Mouse (Mus musculus) E14TG2a.4 (cell line): ENCODE data around the gene Lce1a1.
A peak's percentile ranks its signal among the peaks of the same experiment; 100 is the strongest.
"Not testable (repeated sequence)": the region's sequence is repeated elsewhere in the genome, so short reads cannot be mapped to it uniquely, and the experiment has no call there.

Experiments used
- H3K27me3 ChIP-seq: 2 replicates; pipeline ENCODE4 v1.6.1; 2014; ENCODE audit warnings: low read length, control low read depth; ENCODE audit not compliant: insufficient read depth
- H3K36me3 ChIP-seq: 2 replicates; pipeline ENCODE4 v1.6.1; 2014; ENCODE audit warnings: low read length, control low read depth; ENCODE audit not compliant: insufficient read depth
- H3K4me1 ChIP-seq: replicated peaks from 2 replicates; pipeline ENCODE4 v1.6.1; 2014; ENCODE audit warnings: low read depth, low read length, control low read depth
- H3K4me3 ChIP-seq: replicated peaks from 2 replicates; pipeline ENCODE4 v1.5.1; 2014; ENCODE audit warnings: mild to moderate bottlenecking, low read length
- H3K9me3 ChIP-seq: 2 replicates; pipeline ENCODE4 v1.6.1; 2014; ENCODE audit warnings: low read length, control low read depth
- CTCF ChIP-seq: conservative IDR thresholded peaks from 2 replicates; pipeline ENCODE4 v1.5.1; 2014; ENCODE audit warnings: low read length
- NANOG ChIP-seq: IDR thresholded peaks from 2 replicates; pipeline ENCODE4 v1.6.1; 2014; ENCODE audit warnings: borderline replicate concordance, low read length, mixed read lengths
- POU5F1 ChIP-seq: IDR thresholded peaks from 2 replicates; pipeline ENCODE4 v1.6.1; 2014; ENCODE audit warnings: low read length, borderline replicate concordance

Lce1a1 gene

DNA sequence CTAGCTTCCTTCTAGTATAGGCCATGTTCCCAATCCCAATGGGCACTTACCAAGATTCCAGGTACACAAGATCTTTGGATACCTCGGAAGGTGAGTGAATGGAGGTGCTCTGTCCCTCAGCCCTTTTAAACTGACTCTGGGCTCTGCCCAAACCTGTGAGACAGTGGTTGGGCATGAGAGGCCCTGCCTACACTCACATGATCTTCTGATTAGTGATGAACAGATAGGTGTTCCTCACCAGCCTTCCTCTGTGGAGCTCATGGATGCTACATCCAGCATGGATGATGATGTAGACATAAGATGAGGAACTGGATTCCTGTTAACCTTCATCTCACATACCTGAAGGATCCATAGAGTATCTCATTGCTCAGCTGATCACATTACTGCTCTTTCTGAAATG is at the start of gene Lce1a1:
TSS of gene Lce1a1 (minus strand) at position 101 of the 400 bp plus-strand sequence.
- Histone ChIP-seq H3K27me3 (no peaks in the 10 kb centered on the region), H3K4me1 (no peaks in the 10 kb centered on the region), H3K9me3 (no peaks in the 10 kb centered on the region), H3K36me3 (no peaks in the 10 kb centered on the region), H3K4me3 (no peak within 1 kb of the TSS)
- TF ChIP-seq POU5F1 (no peak), NANOG (no peak), CTCF (no peak)

DNA sequence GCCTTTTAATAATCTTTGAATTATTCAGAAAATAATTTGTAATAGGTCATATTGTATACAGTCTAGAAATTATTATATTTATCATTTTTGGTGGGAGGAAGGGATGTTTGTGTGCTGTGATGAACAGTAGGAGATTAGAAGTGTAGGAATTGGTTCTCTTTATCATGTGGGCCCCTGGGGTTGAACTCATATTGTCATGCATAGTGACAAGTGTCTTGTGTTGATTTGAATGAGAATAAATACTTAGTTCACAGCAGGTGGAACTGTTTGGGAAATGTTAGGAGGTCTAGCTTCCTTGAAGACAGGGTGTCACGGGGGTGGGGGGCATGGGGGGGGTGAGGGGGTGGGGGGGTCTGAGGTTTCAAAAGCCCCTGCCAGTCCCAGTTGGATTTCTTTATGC is 46.5 kb upstream of the Lce1a1 start:
- Histone ChIP-seq H3K4me3 (no peak overlapping the region), H3K9me3 (no peaks in the 10 kb centered on the region)
- TF ChIP-seq POU5F1, result peak; percentile 88
- TF ChIP-seq CTCF, result no peak
- peak; percentile 56; the same call in 1 of the 2 replicates for TF ChIP-seq NANOG

DNA sequence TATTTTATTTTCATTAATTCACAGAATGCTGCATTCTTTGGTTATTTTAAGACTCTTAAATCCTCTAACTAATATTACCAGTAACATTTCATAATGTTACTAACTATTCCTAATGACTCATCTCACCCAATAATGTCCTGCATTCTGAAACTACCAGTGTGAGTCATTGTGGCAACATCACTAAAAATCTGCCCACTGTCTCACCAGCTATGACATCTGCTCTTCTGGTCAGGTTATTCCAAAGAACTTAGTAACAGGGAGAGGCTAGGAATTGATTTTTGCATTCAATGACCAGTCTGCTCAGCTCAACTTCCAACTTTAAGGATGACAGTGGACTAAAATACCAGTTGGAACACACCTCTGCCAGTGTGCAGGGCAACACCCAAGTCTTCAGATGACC is 43.6 kb upstream of the Lce1a1 start:
- H3K36me3 ChIP-seq, result no peaks in the 10 kb centered on the region
- H3K4me1 ChIP-seq, result peaks cover 6% of the 10 kb centered on the region; the same call in 1 of the 2 replicates
- H3K9me3 ChIP-seq, result no peaks in the 10 kb centered on the region
- no peak overlapping the region for H3K4me3 ChIP-seq
- peaks cover 10% of the 10 kb centered on the region for H3K27me3 ChIP-seq
- no peak for TF ChIP-seq POU5F1
- no peak for TF ChIP-seq CTCF
- no peak for TF ChIP-seq NANOG

More for the DNA sequence above, 46.5 kb upstream of the Lce1a1 start:
- Histone ChIP-seq H3K27me3 (no peaks in the 10 kb centered on the region), H3K4me1 (peaks cover 6% of the 10 kb centered on the region; the same call in 1 of the 2 replicates), H3K36me3 (no peaks in the 10 kb centered on the region)

DNA sequence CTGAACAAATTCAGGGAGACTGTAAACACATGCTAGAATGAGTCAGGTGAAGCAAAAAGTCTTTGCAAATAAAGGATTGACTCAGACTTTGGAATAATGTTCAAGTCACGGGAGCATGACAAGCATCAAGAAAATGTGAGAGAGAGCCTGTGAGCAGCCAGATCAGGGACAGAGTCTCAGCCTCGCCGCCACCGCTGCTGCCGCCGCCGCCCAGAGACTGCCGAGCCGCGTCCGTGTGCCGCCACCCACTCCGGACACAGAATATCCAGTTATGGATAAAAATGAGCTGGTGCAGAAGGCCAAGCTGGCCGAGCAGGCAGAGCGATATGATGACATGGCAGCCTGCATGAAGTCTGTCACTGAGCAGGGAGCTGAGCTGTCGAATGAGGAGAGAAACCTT is 41.0 kb upstream of the Lce1a1 start:
- not testable (repeated sequence) for H3K36me3 ChIP-seq, H3K9me3 ChIP-seq, H3K4me1 ChIP-seq
- Histone ChIP-seq H3K4me3 (peak overlapping the region; percentile 48; the same call in 1 of the 2 replicates), H3K27me3 (peaks cover 15% of the 10 kb centered on the region)

DNA sequence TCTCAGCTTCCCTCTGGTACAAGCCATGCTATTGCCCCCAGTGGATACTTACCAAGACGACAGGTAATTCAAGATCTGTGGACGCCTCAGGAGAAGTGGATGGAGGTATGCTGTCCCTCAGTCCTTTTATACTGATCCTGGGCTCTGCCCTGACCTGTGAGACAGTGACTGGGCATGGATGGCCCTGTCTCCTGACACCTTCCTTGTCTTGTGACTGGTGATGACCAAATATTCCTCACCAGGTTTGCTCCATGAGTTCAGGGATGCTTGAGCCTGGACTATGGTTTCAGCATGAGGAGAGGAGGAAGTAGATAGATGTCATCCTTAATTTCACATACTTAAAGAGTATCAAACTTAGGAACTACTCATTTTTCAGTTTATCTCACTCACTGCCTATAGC is 39.0 kb upstream of the Lce1a1 start, which contains the start of gene Lce1d:
TSS of gene Lce1d (minus strand) at position 101 of the 400 bp plus-strand sequence.
- no peaks in the 10 kb centered on the region for H3K36me3 ChIP-seq
- H3K4me3 ChIP-seq, result no peak within 1 kb of the TSS
- no peaks in the 10 kb centered on the region for H3K9me3 ChIP-seq
- peaks cover 4% of the 10 kb centered on the region; the same call in 1 of the 2 replicates for H3K4me1 ChIP-seq
- TF ChIP-seq POU5F1 (no peak), NANOG (no peak)
- peaks cover 15% of the 10 kb centered on the region for H3K27me3 ChIP-seq

DNA sequence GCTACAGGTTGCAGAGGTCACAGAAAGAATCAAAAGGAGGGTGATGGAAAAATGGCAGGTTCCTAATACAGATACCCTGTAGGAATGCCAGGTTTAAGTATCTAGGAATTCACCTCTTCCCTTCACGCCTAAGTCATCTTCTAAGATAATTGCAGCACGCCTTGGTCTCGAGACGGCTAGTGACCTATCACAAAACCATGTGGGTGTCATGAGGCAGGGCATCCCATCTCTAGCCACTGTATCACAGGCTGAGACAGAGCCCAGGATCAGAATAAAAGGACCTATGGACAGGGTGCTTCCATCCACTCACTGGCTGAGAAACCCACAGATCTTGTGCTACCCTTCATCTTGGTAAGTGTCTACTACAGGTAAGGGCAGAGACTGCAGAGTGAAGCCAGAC is 30.8 kb upstream of the Lce1a1 start, which contains the start of gene Lce1c:
TSS of gene Lce1c (plus strand) at position 301 of the 400 bp plus-strand sequence.
- Histone ChIP-seq H3K27me3 (no peaks in the 10 kb centered on the region), H3K4me3 (no peak within 1 kb of the TSS), H3K36me3 (no peaks in the 10 kb centered on the region), H3K9me3 (no peaks in the 10 kb centered on the region), H3K4me1 (peaks cover 4% of the 10 kb centered on the region; the same call in 1 of the 2 replicates)
- TF ChIP-seq CTCF (no peak), POU5F1 (no peak), NANOG (no peak)

DNA sequence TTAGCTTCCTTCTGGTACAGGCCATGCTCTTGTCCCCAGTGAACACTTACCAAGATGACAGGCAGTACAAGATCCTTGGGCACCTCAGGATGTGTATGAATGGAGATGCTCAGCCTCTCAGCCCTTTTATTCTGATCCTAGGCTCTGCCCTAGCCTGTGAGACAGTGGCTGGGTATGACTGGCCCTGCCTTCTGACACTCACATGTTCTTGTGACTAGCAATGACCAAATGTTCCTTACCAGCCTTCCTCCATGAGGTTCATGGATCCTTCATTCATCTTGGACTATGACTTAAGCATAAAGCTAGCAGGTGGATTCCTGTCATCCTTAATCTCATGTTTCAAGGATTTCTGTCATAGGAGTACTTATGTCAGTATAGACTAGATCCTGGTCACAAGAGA is 22.1 kb upstream of the Lce1a1 start, which contains the start of gene Lce1a2:
TSS of gene Lce1a2 (minus strand) at position 101 of the 400 bp plus-strand sequence.
- Histone ChIP-seq H3K36me3 (no peaks in the 10 kb centered on the region), H3K27me3 (no peaks in the 10 kb centered on the region), H3K9me3 (no peaks in the 10 kb centered on the region), H3K4me3 (no peak within 1 kb of the TSS), H3K4me1 (no peaks in the 10 kb centered on the region)
- no peak for TF ChIP-seq POU5F1
- no peak for TF ChIP-seq CTCF
- no peak for TF ChIP-seq NANOG

DNA sequence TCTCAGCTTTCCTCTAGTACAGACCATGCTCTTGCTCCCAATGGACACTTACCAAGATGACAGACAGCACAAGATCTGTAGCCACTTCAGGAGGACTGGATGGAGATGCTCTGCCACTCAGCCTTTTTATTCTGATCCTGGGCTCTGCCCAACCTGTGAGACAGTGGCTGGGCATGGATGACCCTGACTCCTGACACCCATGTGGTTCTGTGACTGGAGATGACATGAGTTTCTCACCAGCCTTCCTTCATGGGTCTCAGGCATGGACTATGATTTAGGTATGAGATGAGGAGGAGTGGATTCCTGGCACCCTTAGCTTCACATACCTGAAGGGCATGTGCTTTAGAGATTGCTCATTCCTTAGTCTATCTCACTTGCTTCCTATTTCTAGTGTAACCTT is 8.7 kb upstream of the Lce1a1 start, which contains the start of gene Lce1b:
TSS of gene Lce1b (minus strand) at position 101 of the 400 bp plus-strand sequence.
- Histone ChIP-seq H3K4me3 (no peak within 1 kb of the TSS), H3K27me3 (no peaks in the 10 kb centered on the region), H3K4me1 (no peaks in the 10 kb centered on the region), H3K9me3 (no peaks in the 10 kb centered on the region), H3K36me3 (no peaks in the 10 kb centered on the region)
- TF ChIP-seq NANOG (no peak), POU5F1 (no peak), CTCF (no peak)

DNA sequence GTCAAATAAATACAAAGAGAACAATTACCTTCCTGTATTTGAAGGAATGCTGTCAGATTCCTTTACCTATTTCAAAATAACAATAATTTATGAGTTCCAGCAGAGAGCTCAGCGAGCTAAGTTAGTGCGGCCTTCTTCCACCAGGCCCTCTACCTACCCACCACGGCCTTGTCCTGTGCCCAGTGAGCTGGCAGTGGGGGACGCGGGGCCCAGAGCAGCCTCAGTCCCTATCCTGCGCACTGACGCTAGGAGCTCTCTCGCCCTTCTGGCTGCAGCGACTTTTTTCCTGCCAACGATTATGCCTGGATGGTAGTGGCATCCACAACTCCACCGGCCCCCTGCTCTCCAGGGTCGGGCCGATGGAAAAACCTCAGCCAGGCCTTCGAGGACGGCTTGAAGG is 8.3 kb downstream of the Lce1a1 start:
- no peak for TF ChIP-seq NANOG
- no peak for TF ChIP-seq CTCF
- TF ChIP-seq POU5F1, result no peak
- Histone ChIP-seq H3K4me1 (no peaks in the 10 kb centered on the region), H3K4me3 (no peak overlapping the region), H3K9me3 (peaks cover 6% of the 10 kb centered on the region; the same call in 1 of the 2 replicates), H3K36me3 (no peaks in the 10 kb centered on the region), H3K27me3 (no peaks in the 10 kb centered on the region)
